Mouse (Mus musculus) MEL (cell line): ENCODE data around the gene Mef2b. TPM values are rescaled to one million over a fixed set of nuclear protein-coding genes. Genes with fewer than 3 reads are reported as not detected.

ENCODE experiments used
- DNase-seq: peaks from one replicate; pipeline ENCODE4 v3.0.0; 2011; ENCODE audit warnings: low read depth, low spot score
- H3K27ac ChIP-seq: 2 replicates; pipeline ENCODE4 v1.5.1; 2012; ENCODE audit warnings: low read depth, mild to moderate bottlenecking, control low read depth, low read length, moderate library complexity; ENCODE audit not compliant: control insufficient read depth
- H3K27me3 ChIP-seq, 2 experiments: fragments of 150-350 bp in 1 of 2; sonication (generic) in 1 of 2; 2 replicates each; pipeline ENCODE4 v1.6.1; 2012; ENCODE audit warnings: low read length in 2 of 2, mild to moderate bottlenecking in 2 of 2, improper control_type of control experiment in 1 of 2, moderate library complexity in 1 of 2; ENCODE audit not compliant: insufficient read depth in 2 of 2, control insufficient read depth in 1 of 2
- H3K36me3 ChIP-seq, 2 experiments: 2 replicates each; pipeline ENCODE4 v1.6.1; 2012 to 2014; ENCODE audit warnings: low read length in 2 of 2, improper control_type of control experiment in 1 of 2, inconsistent platforms in 1 of 2, mild to moderate bottlenecking in 1 of 2; ENCODE audit not compliant: insufficient read depth in 2 of 2, control insufficient read depth in 1 of 2
- H3K4me1 ChIP-seq, 2 experiments: fragments of 150-350 bp in 1 of 2; sonication (generic) in 1 of 2; 2 replicates each; pipeline ENCODE4 v1.6.1; 2012; ENCODE audit warnings: low read length in 2 of 2, improper control_type of control experiment in 1 of 2, mild to moderate bottlenecking in 1 of 2; ENCODE audit not compliant: insufficient read depth in 2 of 2, control insufficient read depth in 1 of 2
- H3K4me3 ChIP-seq, 2 experiments: fragments of 150-350 bp in 1 of 2; sonication (generic) in 1 of 2; 2 replicates each; pipeline ENCODE4 v1.5.1; 2012; ENCODE audit warnings: low read depth in 2 of 2, low read length in 2 of 2, mild to moderate bottlenecking in 2 of 2, moderate library complexity in 2 of 2, control low read depth in 1 of 2, improper control_type of control experiment in 1 of 2; ENCODE audit not compliant: control insufficient read depth in 1 of 2, insufficient read depth in 1 of 2
- H3K79me2 ChIP-seq: 2 replicates; pipeline ENCODE4 v1.6.1; 2012; ENCODE audit warnings: mild to moderate bottlenecking, low read length, moderate library complexity; ENCODE audit not compliant: control insufficient read depth, poor library complexity, insufficient read depth
- H3K9ac ChIP-seq: 2 replicates; pipeline ENCODE4 v1.6.1; 2012; ENCODE audit warnings: low read depth, mild to moderate bottlenecking, control low read depth, low read length, moderate library complexity; ENCODE audit not compliant: control insufficient read depth, poor library complexity, severe bottlenecking
- H3K9me3 ChIP-seq: fragments of 150-350 bp; sonication (generic); replicated peaks from 2 replicates; pipeline ENCODE4 v1.6.1; 2012; ENCODE audit warnings: mild to moderate bottlenecking, low read length, improper control_type of control experiment, moderate library complexity; ENCODE audit not compliant: insufficient read depth
- BHLHE40 ChIP-seq: IDR thresholded peaks from 2 replicates; pipeline ENCODE4 v1.6.1; 2012; ENCODE audit warnings: low read depth, mild to moderate bottlenecking, inconsistent platforms, low read length, improper control_type of control experiment, borderline replicate concordance
- CHD1 ChIP-seq: IDR thresholded peaks from 2 replicates; pipeline ENCODE4 v1.6.1; 2012; ENCODE audit warnings: low read depth, mild to moderate bottlenecking, inconsistent platforms, low read length, improper control_type of control experiment
- CTCF ChIP-seq, 3 experiments: IDR thresholded peaks in 2 of 3; conservative IDR thresholded peaks in 1 of 3; 2 replicates each; pipeline ENCODE4 v1.5.1; 2011 to 2012; ENCODE audit warnings: low read length in 3 of 3, low read depth in 2 of 3, mild to moderate bottlenecking in 2 of 3, improper control_type of control experiment in 1 of 3, inconsistent platforms in 1 of 3, mixed read lengths in 1 of 3, moderate library complexity in 1 of 3; ENCODE audit not compliant: control insufficient read depth in 1 of 3, insufficient read depth in 1 of 3, poor library complexity in 1 of 3, severe bottlenecking in 1 of 3
- EP300 ChIP-seq, 2 experiments: IDR thresholded peaks; 2 replicates each; pipeline ENCODE4 v1.6.1; 2011; ENCODE audit warnings: improper control_type of control experiment in 2 of 2, low read length in 2 of 2, low read depth in 1 of 2, mild to moderate bottlenecking in 1 of 2
- JUND ChIP-seq: IDR thresholded peaks from 2 replicates; pipeline ENCODE4 v1.6.1; 2011; ENCODE audit warnings: low read depth, mild to moderate bottlenecking, improper control_type of control experiment, low read length
- KAT2A ChIP-seq: conservative IDR thresholded peaks from 2 replicates; pipeline ENCODE4 v1.6.1; 2012; ENCODE audit warnings: low read depth, low read length, improper control_type of control experiment, inconsistent platforms
- MXI1 ChIP-seq: IDR thresholded peaks from 2 replicates; pipeline ENCODE4 v1.6.1; 2011; ENCODE audit warnings: mild to moderate bottlenecking, low read depth, low read length, improper control_type of control experiment
- POLR2A ChIP-seq, 2 experiments: IDR thresholded peaks; 2 replicates each; pipeline ENCODE4 v1.6.1; 2011 to 2012; ENCODE audit warnings: low read length in 2 of 2, mild to moderate bottlenecking in 2 of 2, control low read depth in 1 of 2, improper control_type of control experiment in 1 of 2, low read depth in 1 of 2, moderate library complexity in 1 of 2; ENCODE audit not compliant: control insufficient read depth in 1 of 2, insufficient read depth in 1 of 2, poor library complexity in 1 of 2
- POLR2AphosphoS2 ChIP-seq: IDR thresholded peaks from 2 replicates; pipeline ENCODE4 v1.6.1; 2011; ENCODE audit warnings: low read length, improper control_type of control experiment
- RAD21 ChIP-seq: IDR thresholded peaks from 2 replicates; pipeline ENCODE4 v1.6.1; 2011; ENCODE audit warnings: mild to moderate bottlenecking, low read depth, low read length, improper control_type of control experiment
- USF1 ChIP-seq: IDR thresholded peaks from 2 replicates; pipeline ENCODE4 v1.6.1; 2014; ENCODE audit warnings: low read depth, mild to moderate bottlenecking, inconsistent platforms, low read length, improper control_type of control experiment, moderate library complexity
- ZKSCAN1 ChIP-seq: IDR thresholded peaks from 2 replicates; pipeline ENCODE4 v1.6.1; 2012; ENCODE audit warnings: low read depth, mild to moderate bottlenecking, inconsistent platforms, low read length, improper control_type of control experiment, moderate library complexity
- ZMIZ1 ChIP-seq: IDR thresholded peaks from 2 replicates; pipeline ENCODE4 v1.6.1; 2012; ENCODE audit warnings: low read depth, mild to moderate bottlenecking, inconsistent platforms, low read length, improper control_type of control experiment, moderate library complexity
- polyA plus RNA-seq, 2 experiments: library from polyadenylated mRNA; stranded (reverse) in 1 of 2; unstranded in 1 of 2; fragments of >175 nt in 1 of 2; fragments of >200 nt in 1 of 2; gene quantifications; 2 replicates each; pipeline versions ENCODE4 v1.2.1 to v1.2.4; 2012; ENCODE audit warnings: low replicate concordance in 2 of 2, low read depth in 1 of 2; ENCODE audit not compliant: insufficient read length in 2 of 2, insufficient read depth in 1 of 2, missing spikeins in 1 of 2
- total RNA-seq: library from RNA; depleted of rRNA; stranded (reverse); fragments of 300-350 nt; gene quantifications from 2 replicates; pipeline ENCODE4 v1.2.3, GENCODE M21; 2012

Mef2b gene
- total and polyA plus RNA-seq, 3 experiments, result 2.0 to 6.5 TPM; not detected in 1

DNA sequence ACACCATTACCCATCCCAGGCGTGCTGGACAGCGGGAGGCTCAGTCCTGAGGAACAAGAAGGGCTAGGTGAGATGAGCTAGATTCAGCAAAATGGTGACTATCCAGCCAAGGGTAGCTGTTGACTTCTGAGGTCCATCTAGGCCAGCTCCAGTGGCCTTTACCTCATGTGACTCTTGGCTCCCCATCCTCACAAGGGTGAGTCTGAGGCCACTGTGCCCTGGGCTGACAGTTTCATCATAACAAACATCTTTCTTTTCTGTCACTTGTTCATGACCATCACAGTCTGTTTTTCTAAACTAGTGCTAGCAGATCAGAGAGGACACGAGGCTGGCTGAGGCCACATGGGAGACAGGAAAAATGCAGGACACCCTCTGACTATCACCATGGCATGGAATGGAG is 54.7 kb downstream of the Mef2b start:
- H3K4me3 ChIP-seq, result no peak overlapping the region
- no peaks in the 10 kb centered on the region for H3K9me3 ChIP-seq
- H3K27me3 ChIP-seq, result no peaks in the 10 kb centered on the region
- no peak overlapping the region for H3K9ac ChIP-seq
- H3K27ac ChIP-seq, result no peak overlapping the region
- no peak for TF ChIP-seq POLR2AphosphoS2
- TF ChIP-seq ZMIZ1, result no peak
- TF ChIP-seq CHD1, result no peak
- no peak for TF ChIP-seq MXI1
- DNase-seq, result no peak
- H3K36me3 ChIP-seq, result no peaks in the 10 kb centered on the region; a peak in 1 of 4 replicates
- no peaks in the 10 kb centered on the region for H3K4me1 ChIP-seq
- H3K79me2 ChIP-seq, result peaks cover 2% of the 10 kb centered on the region; the same call in 1 of the 2 replicates

DNA sequence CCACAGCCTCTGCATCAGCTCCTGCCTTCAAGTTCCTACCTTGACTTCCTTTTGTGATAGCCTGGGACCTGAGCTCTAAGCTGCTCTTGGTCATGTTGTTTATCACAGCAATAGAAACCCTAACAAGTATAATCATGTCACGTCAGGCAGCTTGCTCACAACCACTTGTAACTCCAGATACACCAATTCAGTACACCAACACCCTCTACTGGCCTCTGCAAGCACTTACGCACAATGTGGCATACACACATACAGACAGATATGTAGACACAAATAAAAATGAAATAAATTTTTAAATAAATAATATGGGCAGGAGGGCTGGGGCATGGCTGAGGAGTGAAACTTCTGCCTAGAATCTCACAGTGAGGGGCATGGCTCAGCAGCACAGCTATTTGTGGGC is 56.3 kb downstream of the Mef2b start:
- Histone ChIP-seq H3K36me3 (no peaks in the 10 kb centered on the region; a peak in 1 of 4 replicates), H3K79me2 (peaks cover 2% of the 10 kb centered on the region; the same call in 1 of the 2 replicates), H3K4me1 (no peaks in the 10 kb centered on the region), H3K4me3 (no peak overlapping the region), H3K9me3 (no peaks in the 10 kb centered on the region), H3K9ac (no peak overlapping the region), H3K27ac (no peak overlapping the region), H3K27me3 (no peaks in the 10 kb centered on the region)
- TF ChIP-seq POLR2A (IDR thresholded peaks at IDR 0.05; ENCODE audit: control insufficient read depth in 1 of 2, insufficient read depth in 1 of 2, low read depth in 1 of 2, low read length in 2 of 2, poor library complexity in 1 of 2), result no peak
- TF ChIP-seq ZKSCAN1, result no peak
- no peak for TF ChIP-seq BHLHE40
- no peak for TF ChIP-seq KAT2A
- peak in 2 of 3 experiments; percentile 15 to 40; a peak in 2 of 6 replicates for TF ChIP-seq CTCF (IDR thresholded peaks at IDR 0.05 in 2 of 3, conservative IDR thresholded peaks at IDR 0.05 in 1 of 3; ENCODE audit: control insufficient read depth in 1 of 3, insufficient read depth in 1 of 3, low read depth in 2 of 3, low read length in 3 of 3, poor library complexity in 1 of 3, severe bottlenecking in 1 of 3)
- peak; percentile 14 for TF ChIP-seq RAD21
- TF ChIP-seq EP300 (IDR thresholded peaks at IDR 0.05; ENCODE audit: low read depth in 1 of 2, low read length in 2 of 2), result no peak
- no peak for TF ChIP-seq ZMIZ1
- DNase-seq, result peak; percentile 37

DNA sequence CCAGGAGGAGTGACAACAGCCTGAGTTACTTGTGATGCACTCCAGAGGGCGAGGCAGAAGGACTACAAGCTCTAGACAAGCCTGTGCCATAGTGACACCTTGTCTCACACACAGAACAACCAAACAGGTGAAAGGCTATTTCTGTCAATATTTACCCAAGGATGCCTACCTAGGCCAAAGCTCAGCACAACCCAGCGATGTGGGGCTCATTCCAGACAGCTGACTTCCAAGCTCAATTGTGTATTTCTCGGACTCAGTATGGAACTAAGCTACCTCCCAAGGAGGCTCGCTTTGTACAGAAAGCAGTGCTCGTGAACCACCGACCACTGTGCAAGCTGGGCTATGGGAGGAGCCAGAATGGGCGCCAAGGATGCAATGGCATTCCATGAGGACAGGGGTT is 58.1 kb downstream of the Mef2b start:
- peaks cover 5 to 16% of the 10 kb centered on the region in 2 experiments for H3K4me1 ChIP-seq
- peaks cover 2% of the 10 kb centered on the region; the same call in 1 of the 2 replicates for H3K79me2 ChIP-seq
- peaks cover 0 to 6% of the 10 kb centered on the region in 2 experiments; a peak in 3 of 4 replicates for H3K36me3 ChIP-seq

More for the DNA sequence above, 58.1 kb downstream of the Mef2b start:
- no peak for DNase-seq
- Histone ChIP-seq H3K27ac (no peak overlapping the region), H3K9ac (no peak overlapping the region), H3K4me3 (no peak overlapping the region), H3K27me3 (no peaks in the 10 kb centered on the region), H3K9me3 (no peaks in the 10 kb centered on the region)
- TF ChIP-seq USF1 (no peak), JUND (no peak)
